Mouse (Mus musculus) stomach, postnatal 0 days (tissue): Measurements from ENCODE around the gene Phb2.

Experiments
- CTCF ChIP-seq: IDR thresholded peaks from 2 replicates; pipeline ENCODE4 v1.5.1; 2016; ENCODE audit warnings: antibody characterized with exemption, low read depth, mild to moderate bottlenecking, moderate library complexity
- EP300 ChIP-seq: optimal IDR thresholded peaks from 2 replicates; pipeline ENCODE3; 2016; ENCODE audit warnings: antibody characterized with exemption

DNA sequence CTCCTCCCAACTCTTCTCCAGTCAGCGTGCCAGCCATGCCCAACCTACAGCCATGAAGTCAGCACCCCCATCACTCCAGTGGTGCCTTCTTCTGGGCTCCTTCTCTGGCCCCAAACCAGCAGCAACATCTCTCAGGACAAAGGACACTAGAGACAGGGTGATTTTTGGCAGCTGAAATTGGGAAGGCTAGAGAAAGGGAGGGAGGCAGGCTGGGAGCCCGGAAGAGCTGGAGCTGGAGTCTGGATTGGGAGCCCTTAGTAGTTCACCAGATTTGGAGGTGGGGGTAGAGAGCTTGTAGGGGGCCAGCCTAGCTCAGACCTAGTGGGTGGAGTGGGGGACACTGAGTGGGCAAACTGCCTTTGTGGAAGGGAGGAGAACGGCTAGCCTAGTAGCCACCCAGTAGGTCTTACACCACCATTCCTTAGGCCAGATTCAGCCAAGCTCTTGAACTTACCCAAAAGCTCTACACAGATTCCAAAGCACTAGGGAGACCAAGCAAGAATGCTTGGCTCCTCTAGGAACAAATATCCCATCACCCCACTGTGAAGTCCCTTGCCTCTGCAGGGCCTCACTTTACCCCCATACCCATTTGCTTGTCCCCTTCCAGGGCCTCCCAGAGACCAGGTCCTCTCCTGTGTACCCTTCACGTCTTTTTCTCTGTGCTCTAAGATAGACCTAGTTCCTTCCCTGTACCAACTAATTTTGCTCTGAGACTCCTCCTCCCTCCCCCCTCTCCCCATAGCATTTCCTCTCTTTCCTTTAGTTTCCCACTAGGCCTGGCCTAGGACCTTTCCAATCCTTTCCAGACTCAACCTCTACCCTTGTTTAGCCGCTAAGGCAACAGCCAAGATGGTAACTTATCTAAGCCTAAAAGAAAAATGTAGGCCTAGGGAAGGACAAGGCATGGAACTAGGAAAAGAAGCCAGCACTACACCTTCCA, 46.0 kb downstream of the Phb2 start:
- TF ChIP-seq CTCF (no peak), EP300 (no peak)
